Mouse (Mus musculus) hindbrain, embryonic 16.5 days (tissue): ENCODE measurements at regions not wholly inside any gene's neighbourhood (a gene's known extent, or its start where the extent isn't known, plus 50 kb on each side); places are given as distances from the start of the nearest gene placed in this dataset.
A peak's percentile ranks its signal among the peaks of the same experiment; 100 is the strongest.

Experiments
- ATAC-seq: fragments of 200-750 bp; cut with Nextera tagmentation; 2 replicates; pipeline ENCODE4 v1.8.0; 2017; ENCODE audit warnings: moderate TSS enrichment, moderate library complexity
- H3K27ac ChIP-seq: fragments of 300-500 bp; sonication (generic); 2 replicates; pipeline ENCODE4 v1.5.1; 2014; ENCODE audit warnings: low read depth, mild to moderate bottlenecking, control low read depth, low read length, moderate library complexity
- H3K27me3 ChIP-seq: fragments of 300-500 bp; sonication (generic); replicated peaks from 2 replicates; pipeline ENCODE4 v1.6.1; 2014; ENCODE audit warnings: low read length; ENCODE audit not compliant: control insufficient read depth, insufficient read depth
- H3K36me3 ChIP-seq: fragments of 300-500 bp; sonication (generic); 2 replicates; pipeline ENCODE4 v1.6.1; 2014; ENCODE audit warnings: mild to moderate bottlenecking, low read length, moderate library complexity, mixed read lengths; ENCODE audit not compliant: control insufficient read depth, insufficient read depth
- H3K4me1 ChIP-seq: fragments of 300-500 bp; sonication (generic); 2 replicates; pipeline ENCODE4 v1.6.1; 2014; ENCODE audit warnings: low read depth, low read length; ENCODE audit not compliant: control insufficient read depth, insufficient read depth
- H3K4me2 ChIP-seq: fragments of 300-500 bp; sonication (generic); 2 replicates; pipeline ENCODE4 v1.6.1; 2014; ENCODE audit warnings: mild to moderate bottlenecking, low read length, control low read depth, moderate library complexity
- H3K4me3 ChIP-seq: fragments of 300-500 bp; sonication (generic); 2 replicates; pipeline ENCODE4 v1.5.1; 2014; ENCODE audit warnings: mild to moderate bottlenecking, low read length, control low read depth, moderate library complexity
- H3K9ac ChIP-seq: fragments of 300-500 bp; sonication (generic); 2 replicates; pipeline ENCODE4 v1.6.1; 2014; ENCODE audit warnings: low read depth, mild to moderate bottlenecking, control low read depth, low read length, moderate library complexity
- H3K9me3 ChIP-seq: fragments of 300-500 bp; sonication (generic); 2 replicates; pipeline ENCODE4 v1.6.1; 2014; ENCODE audit warnings: mild to moderate bottlenecking, low read length, moderate library complexity; ENCODE audit not compliant: control insufficient read depth
- WGBS: fragments of 180-500 bp; shearing (Covaris S2); extraction: QIAGEN DNeasy Blood & Tissue Kit; methylation state at CpG from one replicate; pipeline ENCODE4 v1.1.7; 2014; 5-methylcytosine and 5-hydroxymethylcytosine counted together

GRCm38 (mm10) chr1:190483366-190483765, 312.9 kb upstream of the Prox1 start:
- ATAC-seq, result no peak
- Histone ChIP-seq H3K4me3 (no peak overlapping the region), H3K27me3 (no peaks in the 10 kb centered on the region), H3K27ac (no peak overlapping the region), H3K4me2 (no peak overlapping the region), H3K9me3 (no peaks in the 10 kb centered on the region), H3K4me1 (no peaks in the 10 kb centered on the region), H3K9ac (no peak overlapping the region), H3K36me3 (no peaks in the 10 kb centered on the region)
- WGBS, result 87% methylated on average over 13 of the region's 13 CpGs

DNA sequence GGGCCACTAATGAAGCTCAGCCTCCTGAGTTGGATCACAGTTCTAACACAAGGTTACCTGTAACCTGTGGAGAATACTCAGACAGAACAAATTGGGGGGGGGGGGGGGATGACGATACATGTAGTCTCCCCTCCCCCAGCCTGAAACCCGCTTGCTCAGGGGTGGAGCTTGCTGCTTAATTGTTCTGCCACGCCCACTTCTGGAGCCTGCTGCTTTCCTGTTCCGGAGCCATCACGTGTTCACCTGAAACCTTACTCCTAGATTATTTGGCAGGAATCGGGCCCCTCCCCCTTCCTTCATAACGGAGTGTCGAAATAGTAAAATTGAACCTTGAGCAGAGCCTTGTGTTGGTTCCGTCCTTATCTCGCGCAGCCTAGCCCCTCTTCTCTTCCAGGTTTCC, 310.6 kb upstream of the Prox1 start:
- Histone ChIP-seq H3K4me2 (no peak overlapping the region), H3K4me1 (no peaks in the 10 kb centered on the region), H3K27ac (no peak overlapping the region), H3K27me3 (no peaks in the 10 kb centered on the region), H3K4me3 (no peak overlapping the region), H3K9ac (no peak overlapping the region), H3K9me3 (no peaks in the 10 kb centered on the region), H3K36me3 (no peaks in the 10 kb centered on the region)
- WGBS, result 81% methylated on average over 11 of the region's 11 CpGs
- no peak for ATAC-seq

GRCm38 (mm10) chr1:190480601-190481000, 310.1 kb upstream of the Prox1 start:
- no peak overlapping the region for H3K9ac ChIP-seq
- H3K27me3 ChIP-seq, result no peaks in the 10 kb centered on the region
- no peak overlapping the region for H3K4me2 ChIP-seq
- no peaks in the 10 kb centered on the region for H3K4me1 ChIP-seq
- H3K4me3 ChIP-seq, result no peak overlapping the region
- H3K27ac ChIP-seq, result no peak overlapping the region
- no peaks in the 10 kb centered on the region for H3K9me3 ChIP-seq
- no peak for ATAC-seq
- WGBS, result 56% methylated on average over 9 of the region's 9 CpGs
- no peaks in the 10 kb centered on the region for H3K36me3 ChIP-seq

GRCm38 (mm10) chr1:190472761-190473160, 302.2 kb upstream of the Prox1 start:
- H3K9me3 ChIP-seq, result no peaks in the 10 kb centered on the region
- no peaks in the 10 kb centered on the region for H3K27me3 ChIP-seq
- H3K4me2 ChIP-seq, result no peak overlapping the region
- WGBS, result 79% methylated on average over 8 of the region's 8 CpGs
- H3K9ac ChIP-seq, result no peak overlapping the region
- no peak for ATAC-seq
- H3K36me3 ChIP-seq, result no peaks in the 10 kb centered on the region
- no peaks in the 10 kb centered on the region for H3K4me1 ChIP-seq
- H3K27ac ChIP-seq, result no peak overlapping the region
- no peak overlapping the region for H3K4me3 ChIP-seq

DNA sequence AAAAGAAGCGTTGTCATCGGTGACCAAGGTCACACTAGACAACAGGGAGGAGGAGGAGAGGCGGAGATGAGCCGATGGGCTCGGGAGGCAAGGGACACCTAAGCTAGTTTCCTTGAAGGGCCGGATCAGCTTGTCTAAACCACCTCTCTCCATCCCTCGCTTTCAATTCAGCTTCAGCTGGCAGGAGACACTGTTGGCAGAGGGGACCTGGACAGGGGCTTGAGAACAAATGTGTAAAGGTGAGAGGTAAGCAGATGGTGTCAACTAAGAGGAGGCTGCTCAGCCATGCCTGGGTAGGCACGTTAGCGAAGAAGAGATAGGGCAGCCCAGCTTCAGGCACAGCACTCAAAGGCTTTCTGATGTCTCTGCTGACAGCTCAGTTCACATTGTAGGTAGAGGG, 299.8 kb upstream of the Prox1 start:
- no peaks in the 10 kb centered on the region for H3K9me3 ChIP-seq
- no peak overlapping the region for H3K27ac ChIP-seq
- H3K36me3 ChIP-seq, result no peaks in the 10 kb centered on the region
- WGBS, result 84% methylated on average over 9 of the region's 9 CpGs
- no peak overlapping the region for H3K9ac ChIP-seq
- H3K27me3 ChIP-seq, result no peaks in the 10 kb centered on the region
- no peaks in the 10 kb centered on the region for H3K4me1 ChIP-seq
- no peak for ATAC-seq
- no peak overlapping the region for H3K4me2 ChIP-seq
- no peak overlapping the region for H3K4me3 ChIP-seq

DNA sequence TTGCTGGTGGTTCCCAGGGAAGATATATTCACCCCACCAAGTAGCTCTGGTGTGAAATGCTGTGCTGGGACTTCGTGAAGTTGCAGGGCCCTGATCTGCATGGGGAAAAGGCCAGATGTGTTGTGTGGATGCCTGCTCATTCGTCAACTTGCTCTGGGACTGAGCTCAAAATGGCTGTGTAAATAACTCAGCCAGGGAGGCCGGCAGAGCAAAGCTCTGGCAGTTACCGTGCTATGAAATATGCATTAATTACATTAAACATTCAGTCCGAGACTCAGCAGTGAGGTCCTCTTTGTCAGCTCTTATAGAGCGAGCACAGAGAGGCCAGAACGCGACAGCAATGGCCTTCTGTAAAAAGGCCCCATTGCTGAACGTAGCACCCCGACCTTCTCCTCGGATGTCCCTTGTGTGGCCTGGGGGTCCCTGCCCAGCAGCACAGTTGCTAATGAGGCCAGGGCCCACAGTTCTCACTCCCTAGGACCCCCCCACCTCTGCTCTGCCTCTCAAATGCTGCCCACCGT, 287.1 kb upstream of the Prox1 start:
- Histone ChIP-seq H3K4me3 (no peak overlapping the region), H3K9ac (no peak overlapping the region), H3K36me3 (no peaks in the 10 kb centered on the region), H3K27me3 (no peaks in the 10 kb centered on the region), H3K4me2 (no peak overlapping the region), H3K9me3 (no peaks in the 10 kb centered on the region), H3K27ac (no peak overlapping the region), H3K4me1 (no peaks in the 10 kb centered on the region; the same call in 1 of the 2 replicates)
- WGBS, result 21% methylated on average over 12 of the region's 12 CpGs
- ATAC-seq, result peak; percentile 86

GRCm38 (mm10) chr1:190453549-190453948, 283.0 kb upstream of the Prox1 start:
- WGBS, result 88% methylated on average over 10 of the region's 10 CpGs
- Histone ChIP-seq H3K27me3 (no peaks in the 10 kb centered on the region), H3K4me2 (no peak overlapping the region), H3K27ac (no peak overlapping the region), H3K9ac (no peak overlapping the region), H3K4me3 (no peak overlapping the region), H3K36me3 (no peaks in the 10 kb centered on the region), H3K4me1 (no peaks in the 10 kb centered on the region; the same call in 1 of the 2 replicates), H3K9me3 (no peaks in the 10 kb centered on the region)
- no peak for ATAC-seq

DNA sequence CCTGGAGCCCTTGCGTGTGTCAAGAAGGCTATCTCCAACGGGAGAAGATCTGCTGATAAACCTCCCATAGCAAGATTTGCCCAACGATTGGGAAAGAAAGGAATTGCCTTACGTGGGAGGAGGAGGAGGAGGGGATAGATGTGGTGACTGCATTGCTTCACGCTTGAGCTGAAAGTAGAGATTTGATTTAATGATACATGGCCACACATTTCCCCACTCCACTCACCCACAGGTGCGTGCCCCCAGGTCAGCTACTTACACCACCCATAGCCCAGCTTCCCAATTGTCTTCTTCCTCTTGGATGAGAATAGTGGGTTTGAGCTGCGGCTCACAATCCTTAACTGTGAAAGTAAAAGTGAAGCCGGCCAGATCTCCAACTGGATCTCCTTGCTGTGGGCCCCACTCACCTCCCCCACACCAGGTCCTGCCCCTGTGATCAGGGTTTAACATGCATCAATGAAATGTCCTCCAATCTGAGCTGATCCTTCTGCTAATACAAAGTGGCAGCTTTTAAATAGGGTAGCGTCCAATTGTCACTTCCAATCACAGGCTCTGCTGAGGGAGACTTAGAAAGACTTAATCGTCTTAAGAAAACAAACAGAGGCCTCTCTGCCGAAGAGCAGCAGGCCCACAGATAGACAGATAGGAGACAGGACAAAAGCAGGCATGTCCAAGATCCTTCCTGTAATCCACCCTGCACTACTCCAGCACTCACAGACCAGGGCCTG, 281.8 kb upstream of the Prox1 start:
- H3K27me3 ChIP-seq, result no peaks in the 10 kb centered on the region
- H3K9me3 ChIP-seq, result no peaks in the 10 kb centered on the region
- H3K9ac ChIP-seq, result no peak overlapping the region
- no peaks in the 10 kb centered on the region for H3K36me3 ChIP-seq
- H3K4me1 ChIP-seq, result no peaks in the 10 kb centered on the region
- no peak overlapping the region for H3K4me3 ChIP-seq
- H3K27ac ChIP-seq, result no peak overlapping the region
- 77% methylated on average over 11 of the region's 11 CpGs for whole genome bisulfite sequencing
- no peak for ATAC-seq
- no peak overlapping the region for H3K4me2 ChIP-seq

DNA sequence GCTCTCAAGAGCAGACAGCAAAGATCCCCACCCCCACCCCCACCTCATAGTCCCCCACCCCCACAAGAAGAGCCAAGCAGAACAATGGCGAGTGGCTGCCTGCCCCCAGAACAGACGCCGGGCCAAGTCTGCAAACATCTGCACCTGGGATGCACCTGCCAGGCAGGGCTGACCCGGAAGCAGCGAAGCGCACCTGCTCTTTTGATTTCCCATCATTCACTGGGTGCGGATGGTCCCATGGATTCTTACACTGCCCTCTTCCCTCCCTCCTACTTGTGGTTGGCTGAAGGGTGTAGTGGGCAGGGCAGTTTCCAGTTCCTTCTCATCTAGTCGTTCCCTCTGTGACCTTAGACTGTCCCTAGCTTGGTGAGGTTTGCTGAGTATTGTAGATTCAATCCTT, 277.7 kb upstream of the Prox1 start:
- Histone ChIP-seq H3K27me3 (no peaks in the 10 kb centered on the region), H3K27ac (no peak overlapping the region), H3K36me3 (no peaks in the 10 kb centered on the region), H3K4me1 (no peaks in the 10 kb centered on the region), H3K4me2 (no peak overlapping the region), H3K4me3 (no peak overlapping the region), H3K9ac (no peak overlapping the region), H3K9me3 (no peaks in the 10 kb centered on the region)
- no peak for ATAC-seq
- WGBS, result 35% methylated on average over 8 of the region's 8 CpGs
